Comparison of ENCODE assay signal across 9 mouse cellular contexts in the genomic region with DNA sequence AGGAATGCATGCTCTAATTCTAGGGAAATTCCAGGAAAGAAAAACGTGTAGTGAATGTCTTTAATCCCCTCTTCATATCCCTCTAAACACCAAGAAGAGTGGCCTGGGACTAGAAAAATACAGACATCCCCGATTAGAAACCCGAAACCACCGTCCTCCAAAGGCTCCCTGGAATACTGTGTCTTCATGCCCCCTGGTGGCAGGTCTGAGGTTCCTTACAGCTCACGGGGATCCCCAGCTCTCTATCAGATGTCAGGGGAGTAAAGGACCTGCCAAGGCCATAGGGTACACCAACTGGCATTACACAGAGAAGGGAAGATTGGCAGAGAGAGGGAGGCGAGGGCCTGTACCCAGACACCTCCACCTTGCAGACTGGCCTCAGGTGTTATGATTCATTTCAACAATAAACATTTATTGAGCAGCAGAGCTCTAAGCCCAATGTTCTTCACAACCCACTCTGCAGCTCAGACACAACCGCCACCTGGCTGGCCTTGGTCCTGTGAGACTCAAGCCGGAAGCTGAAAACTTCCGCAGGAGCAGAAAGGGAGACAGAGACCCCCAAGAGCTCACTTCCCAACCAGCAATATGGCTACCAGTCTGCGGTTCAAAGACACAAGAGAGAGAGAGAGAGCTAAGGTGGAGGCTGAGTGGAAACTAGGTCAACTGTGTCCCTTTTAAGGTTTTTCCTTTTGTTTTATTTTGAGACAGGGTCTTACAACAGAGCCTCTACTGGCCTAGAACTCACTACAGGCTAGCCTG. TPM values are rescaled to one million over a fixed set of nuclear protein-coding genes. Genes with fewer than 3 reads are reported as not detected.
DNase-seq lines count a peak whose midpoint lies in the region; ATAC-seq and TF ChIP-seq lines count a peak whose summit lies in the region.
"Had no signal": no experiment of that assay in that cellular context is flagged by ENCODE, and none has a peak within 500 bp of the region (broad histone marks: within the 10 kb centered on the region; RNA-seq: fewer than 3 reads in every experiment).

No protein-coding gene starts in this region.

- no peak for TF ChIP-seq CTCF in G1E (IDR thresholded peaks at IDR 0.05; ENCODE audit: low read depth, low read length)

- H3K36me3 ChIP-seq in G1E (replicated peaks) = no peaks in the 10 kb centered on the region

- H3K9me3 ChIP-seq in G1E (replicated peaks) = no peaks in the 10 kb centered on the region
- H3K9me3 ChIP-seq: megakaryocyte, embryonic 14.5 days had no signal

- H3K4me3 ChIP-seq in G1E (ENCODE audit: low read depth, low read length) = no peak overlapping the region
- H3K4me3 ChIP-seq: megakaryocyte, embryonic 14.5 days had no signal

- no peaks in the 10 kb centered on the region for H3K4me1 ChIP-seq in G1E (ENCODE audit: insufficient read depth, low read depth, low read length)

- peaks cover 47% of the 10 kb centered on the region for H3K27me3 ChIP-seq in G1E (ENCODE audit: insufficient read depth, low read length)

- peak; percentile 77 for DNase-seq in layer of hippocampus, adult 11-12 months (ENCODE audit: low spot score)
- no peak for DNase-seq in layer of hippocampus, adult 9-11 months
- DNase-seq in G1E (ENCODE audit: low spot score) = peak; percentile 41
- DNase-seq in cerebellum, postnatal 10 days = peak; percentile 82 to 83
- DNase-seq in gastrocnemius, postnatal 4 days (ENCODE audit: low spot score in 2 of 2) = peak; percentile 62 to 77
- DNase-seq in kidney, postnatal 36 days = peak; percentile 81 to 90
- DNase-seq in lung, postnatal 36 days = peak; percentile 91
- DNase-seq in thymus, postnatal 14 days = peak; percentile 86

- no peak for ATAC-seq in G1E (ENCODE audit: extremely low read depth, insufficient number of reproducible peaks, low FRiP score, poor library complexity, severe bottlenecking)

RNA-seq across cellular contexts. Expression of a gene that starts 6.4 kb away (rescaled TPM):
- total RNA-seq in G1E (2014; fragmentation: Nextera tagmentation) = not detected in 2 replicates
- total RNA-seq in G1E (2017) = 0.06 TPM in 1 of 2 replicates, not detected in the other
- polyA plus RNA-seq in G1E (2012) = not detected in 2 replicates
- 10 to 100 TPM; 27.4 to 29.4 TPM for total RNA-seq in gastrocnemius, postnatal 4 days (2021)

RNA-seq across cellular contexts. Expression of a gene that starts 7.2 kb away (rescaled TPM):
- total RNA-seq in G1E (2014; fragmentation: Nextera tagmentation) (not detected in 2 replicates), G1E (2017) (0.55 TPM in 1 of 2 replicates, not detected in the other)
- polyA plus RNA-seq in G1E (2012) = not detected in 2 replicates
- total RNA-seq in gastrocnemius, postnatal 4 days (2021) = 10 to 100 TPM; 86.4 TPM

RNA-seq across cellular contexts. Expression of a gene that starts 10.7 kb away (rescaled TPM):
- not detected in 2 replicates for total RNA-seq in G1E (2014; fragmentation: Nextera tagmentation)
- total RNA-seq in G1E (2017) = 0.33 and 0.58 TPM in 2 replicates
- not detected in 2 replicates for polyA plus RNA-seq in G1E (2012)
- 10 to 100 TPM; 80.4 to 91.4 TPM for total RNA-seq in gastrocnemius, postnatal 4 days (2021)

RNA-seq across cellular contexts. Expression of a gene that starts 33.4 kb away (rescaled TPM):
- total RNA-seq in G1E (2014; fragmentation: Nextera tagmentation) (13.3 and 18.9 TPM in 2 replicates), G1E (2017) (19.1 and 19.6 TPM in 2 replicates)
- 41.2 and 49.0 TPM in 2 replicates for polyA plus RNA-seq in G1E (2012)
- total RNA-seq in gastrocnemius, postnatal 4 days (2021) = 10 to 100 TPM; 35.8 to 38.1 TPM

RNA-seq across cellular contexts. Expression of a gene that starts 33.5 kb away (rescaled TPM):
- total RNA-seq in G1E (2014; fragmentation: Nextera tagmentation) (0.83 and 2.2 TPM in 2 replicates), G1E (2017) (0.23 and 0.98 TPM in 2 replicates)
- polyA plus RNA-seq in G1E (2012) = not detected in 2 replicates
- total RNA-seq in gastrocnemius, postnatal 4 days (2021) = 1 to 10 TPM; 1.0 to 1.5 TPM

Comparison
In these comparisons a context has a peak if more than half of its experiments do, and no peak if none do; other contexts are left out.
1. RNA of a gene that starts 6.4 kb away (total RNA-seq): 27.4 to 29.4 TPM in gastrocnemius, postnatal 4 days; 0.06 TPM in G1E; every median in the first group is over 10 times any median in the second.
2. RNA of a gene that starts 7.2 kb away (total RNA-seq): 86.4 TPM in gastrocnemius, postnatal 4 days; 0.55 TPM in G1E; every median in the first group is over 10 times any median in the second.
3. RNA of a gene that starts 10.7 kb away (total RNA-seq): 80.4 to 91.4 TPM in gastrocnemius, postnatal 4 days; 0.33 to 0.58 TPM in G1E; every median in the first group is over 10 times any median in the second.